Mouse (Mus musculus) spleen, embryonic (tissue): ENCODE data around the gene Pth.

Source experiments
- CTCF ChIA-PET: fragments of 350-600 bp; sonication (Branson Sonifier 250); formaldehyde crosslinking; loops from one replicate; lab custom pipeline; 2022; lab: Charles Lee

Gene Pth

DNA sequence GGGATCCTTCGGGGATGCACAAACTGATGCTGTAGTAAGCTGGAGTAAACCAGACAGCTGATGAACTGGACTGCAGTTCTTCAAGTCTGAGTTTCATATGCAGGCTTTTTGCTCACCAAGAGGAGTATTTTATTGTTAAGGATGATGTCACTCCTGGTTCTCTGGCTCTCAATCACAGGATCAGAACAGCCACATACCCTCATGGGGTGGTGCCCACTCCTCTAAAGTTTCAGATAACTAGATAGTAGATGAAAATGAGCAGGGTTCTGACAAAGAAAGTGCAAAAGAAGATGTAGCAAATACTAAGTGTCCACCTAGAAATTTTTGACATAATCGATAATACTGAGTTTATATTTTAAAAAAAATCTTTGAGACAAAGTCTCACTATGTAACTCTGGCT lies at the start of gene Pth:
Gene Pth, minus strand, starts transcription at position 101 of the 400 bp plus-strand sequence.
- CTCF ChIA-PET = interaction anchor here (0.6 kb wide), 1 partner anchor 206 kb away, joined by 3 read pairs; no protein-coding TSS in a partner anchor

GRCm38 (mm10) chr7:113436312-113436711 lies 47.9 kb upstream of the Pth start:
- CTCF ChIA-PET = no interaction called here

- CTCF ChIA-PET = interaction anchor here (0.7 to 0.8 kb wide), 2 partner anchors 288 to 585 kb away, joined by 3 to 5 read pairs; no protein-coding TSS in a partner anchor
Observed at GRCm38 (mm10) chr7:113434286-113434685, 45.9 kb upstream of the Pth start.

- CTCF ChIA-PET = interaction anchor here (0.8 kb wide), 1 partner anchor 585 kb away, joined by 3 read pairs; no protein-coding TSS in a partner anchor
Observed at GRCm38 (mm10) chr7:113433451-113433850, 45.1 kb upstream of the Pth start.

- CTCF ChIA-PET = no interaction called here
Observed at GRCm38 (mm10) chr7:113432891-113433290, 44.5 kb upstream of the Pth start.

- CTCF ChIA-PET = interaction anchor here (0.7 kb wide), 1 partner anchor 23 kb away, joined by 6 read pairs; no protein-coding TSS in a partner anchor
Observed at GRCm38 (mm10) chr7:113420771-113421170, 32.4 kb upstream of the Pth start.

- CTCF ChIA-PET = no interaction called here
Observed at GRCm38 (mm10) chr7:113419070-113419782, 30.9 kb upstream of the Pth start.

DNA sequence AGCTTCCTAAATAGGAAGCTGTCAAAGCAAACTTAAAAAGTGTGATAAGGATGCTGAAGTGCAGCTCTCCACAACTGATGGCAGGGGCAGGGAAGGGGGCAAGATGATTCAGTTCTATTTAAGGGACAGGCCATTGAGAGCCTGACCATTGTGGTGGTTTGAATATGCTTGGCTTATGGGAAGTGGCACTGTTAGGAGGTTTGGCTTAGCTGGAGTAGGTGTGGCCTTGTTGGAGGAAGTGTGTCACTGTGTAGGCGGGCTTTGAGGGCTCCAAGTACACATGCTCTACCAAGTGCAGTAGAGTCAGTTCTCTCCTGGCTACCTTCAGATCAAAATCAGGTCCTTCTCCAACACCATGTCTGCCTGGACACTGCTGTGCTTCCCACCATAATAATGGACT lies 28.2 kb upstream of the Pth start:
- CTCF ChIA-PET = no interaction called here

GRCm38 (mm10) chr7:113415256-113415655 lies 26.9 kb upstream of the Pth start:
- CTCF ChIA-PET = interaction anchor here (0.6 kb wide), 1 partner anchor 162 kb away, joined by 4 read pairs; no protein-coding TSS in a partner anchor

DNA sequence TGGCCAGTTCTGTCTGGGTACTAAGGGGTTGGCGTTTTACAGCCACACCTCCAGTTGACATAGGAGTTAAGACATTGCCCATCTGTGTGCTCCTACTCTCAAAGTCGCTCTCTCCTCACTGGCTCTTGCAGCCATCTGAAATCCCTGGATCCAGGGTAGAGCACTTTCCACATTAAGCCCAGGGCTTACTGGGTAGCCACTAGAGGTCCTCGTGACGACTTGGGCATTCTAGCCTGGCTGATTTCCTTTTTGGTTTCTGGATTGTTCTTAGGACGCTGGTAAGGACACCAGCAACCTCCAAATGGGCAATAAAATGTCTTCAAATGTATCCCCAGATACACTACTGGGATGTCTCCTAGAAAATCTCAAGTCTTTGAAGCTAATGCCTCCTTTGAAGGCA lies 20.3 kb upstream of the Pth start:
- CTCF ChIA-PET = no interaction called here

DNA sequence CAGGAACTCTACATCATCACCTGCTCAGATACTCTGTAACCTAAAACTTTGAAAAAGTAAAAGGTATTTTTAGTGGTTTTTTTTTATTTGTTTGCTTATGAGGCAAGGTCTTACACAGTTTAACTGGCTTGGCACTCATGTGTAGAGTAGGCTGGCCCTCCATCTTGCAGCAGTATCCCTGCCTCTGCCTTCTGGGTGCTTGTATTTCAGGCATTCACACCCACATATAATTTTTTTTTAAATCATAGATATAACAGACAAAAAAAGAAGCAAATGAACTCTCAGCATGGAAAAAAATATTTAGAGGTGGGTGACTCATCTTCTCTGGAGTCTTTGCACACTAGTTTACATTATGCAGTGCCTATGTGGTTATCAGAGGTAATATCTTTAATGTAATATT lies 9.7 kb upstream of the Pth start:
- CTCF ChIA-PET = no interaction called here

GRCm38 (mm10) chr7:113396661-113397060 lies 8.3 kb upstream of the Pth start:
- CTCF ChIA-PET = no interaction called here

GRCm38 (mm10) chr7:113391619-113392018 lies 3.2 kb upstream of the Pth start:
- CTCF ChIA-PET = no interaction called here

DNA sequence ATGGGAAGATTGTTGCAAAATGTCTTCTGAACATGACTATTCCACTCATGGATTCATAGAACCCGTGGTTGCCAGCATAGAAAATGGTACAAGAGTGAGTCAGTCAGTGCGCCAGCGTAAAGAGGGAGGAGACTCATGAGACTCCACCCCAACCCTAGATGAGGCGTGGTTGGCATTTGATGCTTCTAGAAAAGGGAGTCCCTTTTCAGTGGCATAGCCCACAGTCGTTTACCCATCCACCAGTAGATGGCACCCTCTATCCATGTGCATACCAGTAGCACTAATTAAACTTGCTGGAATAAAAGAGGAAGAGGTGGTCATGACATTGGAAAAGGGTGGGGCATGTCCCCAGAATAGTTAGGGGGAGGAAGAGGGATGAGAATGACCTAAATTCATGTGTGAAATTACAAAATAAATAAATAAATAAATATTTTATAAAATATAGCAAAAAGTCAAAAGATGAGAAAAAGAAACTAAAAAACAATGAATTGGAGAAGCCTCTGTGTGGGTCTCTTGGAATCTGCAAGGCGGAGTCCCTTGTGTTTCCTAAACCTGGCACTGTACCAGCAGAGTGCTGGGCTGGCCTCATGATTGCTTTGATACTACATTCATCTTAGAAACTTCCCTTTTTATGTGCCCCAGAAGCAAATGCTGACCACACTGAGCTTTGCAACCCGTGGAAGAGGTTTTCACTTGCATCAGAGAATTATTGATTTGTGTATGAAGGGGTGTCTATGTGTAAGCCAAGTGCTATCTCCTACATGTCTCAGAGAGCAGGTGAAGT lies 10.3 kb downstream of the Pth start:
- CTCF ChIA-PET = interaction anchor here (0.8 kb wide), 1 partner anchor 159 kb away, joined by 3 read pairs; no protein-coding TSS in a partner anchor

GRCm38 (mm10) chr7:113372682-113373081 lies 15.7 kb downstream of the Pth start:
- CTCF ChIA-PET = no interaction called here

- CTCF ChIA-PET = interaction anchor here (1.1 kb wide), 1 partner anchor 20 kb away, joined by 3 read pairs; no protein-coding TSS in a partner anchor
Observed at GRCm38 (mm10) chr7:113369620-113370340, 18.6 kb downstream of the Pth start.

DNA sequence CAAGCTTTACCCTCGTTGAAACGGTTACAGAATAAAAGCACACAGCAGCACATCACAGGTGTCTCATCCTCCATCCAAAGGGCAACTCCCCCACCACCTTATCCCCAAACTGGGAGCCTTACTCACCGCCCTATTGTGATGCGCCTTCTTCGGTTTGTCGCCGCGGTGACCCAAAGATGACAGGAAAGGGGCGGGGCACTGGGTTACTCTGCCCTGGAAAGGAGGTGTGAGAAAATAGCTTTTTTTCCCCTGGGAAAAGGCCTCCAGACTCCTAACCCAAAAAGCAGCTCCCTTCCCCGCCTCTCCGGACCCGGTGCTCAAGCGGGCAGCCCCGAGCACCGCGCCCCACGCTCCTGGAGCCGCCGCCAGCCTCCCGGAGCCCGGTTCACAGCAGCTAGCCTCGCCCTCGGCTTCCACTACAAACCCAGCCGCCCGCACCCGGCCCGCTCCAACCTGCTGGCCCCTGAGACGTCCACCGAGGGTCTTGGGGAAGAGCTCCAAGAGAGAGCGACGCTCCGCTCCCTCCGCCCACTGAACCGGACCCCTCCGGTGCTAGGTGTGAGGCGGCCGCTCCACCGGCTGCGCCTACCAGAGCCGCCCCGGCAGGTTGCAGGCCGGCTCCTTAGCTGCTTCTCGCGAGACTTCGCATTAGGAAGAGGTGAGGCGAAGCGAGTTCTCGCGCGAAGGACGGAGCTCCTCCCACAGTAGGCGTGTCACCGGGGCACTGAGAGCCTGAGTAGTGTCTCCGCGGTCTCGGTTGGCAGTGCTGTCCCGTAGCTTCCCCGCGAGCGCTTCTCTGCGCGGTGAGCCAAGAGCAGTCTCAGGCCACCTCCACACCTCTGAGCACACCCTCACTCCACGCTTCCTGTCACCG lies 19.4 kb downstream of the Pth start, which contains the start of gene Btbd10:
Gene Btbd10, minus strand, starts transcription at position 647 of the 874 bp plus-strand sequence.
- CTCF ChIA-PET = interaction anchor here (0.7 to 1.1 kb wide), 2 partner anchors 14 to 19 kb away, joined by 3 to 8 read pairs; no protein-coding TSS in a partner anchor

- CTCF ChIA-PET = no interaction called here
Observed at GRCm38 (mm10) chr7:113367440-113367839, 20.9 kb downstream of the Pth start.

DNA sequence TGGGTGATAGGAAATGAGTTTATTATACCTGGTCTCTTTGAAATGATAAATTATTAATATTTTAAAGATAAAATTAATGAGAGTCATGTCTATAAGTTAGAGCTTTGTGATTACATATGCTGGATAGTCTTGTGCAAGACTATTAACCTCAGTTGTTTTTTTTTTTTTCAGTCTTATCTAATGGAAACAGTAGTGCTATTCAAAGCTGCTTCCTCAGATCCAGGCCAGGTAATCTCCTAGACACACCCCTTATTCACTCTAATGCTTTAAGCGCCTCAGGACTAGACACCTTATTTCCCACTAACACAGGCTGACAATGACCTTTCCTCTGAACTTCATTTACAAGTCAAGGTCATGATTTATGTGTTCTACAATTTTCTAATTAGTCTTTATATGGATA lies 39.3 kb downstream of the Pth start:
- CTCF ChIA-PET = no interaction called here

- CTCF ChIA-PET = interaction anchor here (0.7 kb wide), 1 partner anchor 89 kb away, joined by 4 read pairs; no protein-coding TSS in a partner anchor
Observed at GRCm38 (mm10) chr7:113347694-113348093, 40.7 kb downstream of the Pth start.
